Mouse (Mus musculus) right cerebral cortex, postnatal 36 days (tissue): Measurements from ENCODE around the gene Zfp423.
A peak's percentile ranks its signal among the peaks of the same experiment; 100 is the strongest.

Experiments
- DNase-seq, 2 experiments: peaks; one replicate each; pipeline ENCODE4 v3.0.0; 2022; ENCODE audit warnings: low spot score in 2 of 2, mixed read lengths in 1 of 2

The Zfp423 gene

GRCm38 (mm10) chr8:87837266-87837665 lies 122.1 kb downstream of the Zfp423 start:
- DNase-seq = no peak

GRCm38 (mm10) chr8:87836866-87837265 lies 122.5 kb downstream of the Zfp423 start:
- DNase-seq = peak; percentile 68 to 75

DNA sequence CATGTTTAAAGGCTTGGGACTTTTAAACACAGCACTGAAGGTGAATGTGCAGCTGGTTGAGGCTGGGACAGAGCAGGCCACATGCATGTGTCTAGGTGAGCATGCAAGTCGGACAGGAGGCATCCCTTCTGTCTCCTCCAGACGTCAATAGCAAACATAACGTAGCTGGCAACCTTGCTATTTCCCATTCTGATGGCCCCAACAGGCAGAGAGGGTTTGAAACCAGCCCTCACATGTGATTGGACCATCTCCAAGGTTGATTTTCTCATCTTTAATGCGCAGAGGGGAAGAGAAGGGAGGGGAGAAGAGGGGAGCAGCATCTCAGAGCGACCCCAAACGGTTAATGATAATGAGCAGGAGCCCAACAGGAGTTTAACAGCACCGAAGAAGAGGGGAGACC lies 123.5 kb downstream of the Zfp423 start:
- no peak for DNase-seq

DNA sequence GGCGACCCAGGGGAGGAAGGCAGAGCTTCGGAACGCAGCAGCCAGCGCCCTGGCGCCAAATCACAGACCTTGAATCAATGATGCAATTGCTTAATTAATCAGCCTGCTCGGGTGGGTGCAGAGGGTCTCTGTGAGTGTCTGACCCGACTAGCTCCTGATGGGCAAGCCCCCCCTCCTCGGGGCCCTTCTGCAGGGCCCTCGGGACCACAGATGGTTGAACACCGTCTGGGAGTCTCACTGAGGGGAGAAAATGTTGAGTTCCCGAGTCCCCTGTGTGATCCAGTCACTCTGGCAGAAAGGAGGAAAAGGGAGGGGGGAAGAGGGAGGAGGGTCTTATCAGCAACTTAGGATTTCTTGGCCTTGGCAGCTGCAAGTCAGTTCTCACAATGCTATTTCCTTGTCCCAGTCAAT lies 124.0 kb downstream of the Zfp423 start:
- DNase-seq = no peak

DNA sequence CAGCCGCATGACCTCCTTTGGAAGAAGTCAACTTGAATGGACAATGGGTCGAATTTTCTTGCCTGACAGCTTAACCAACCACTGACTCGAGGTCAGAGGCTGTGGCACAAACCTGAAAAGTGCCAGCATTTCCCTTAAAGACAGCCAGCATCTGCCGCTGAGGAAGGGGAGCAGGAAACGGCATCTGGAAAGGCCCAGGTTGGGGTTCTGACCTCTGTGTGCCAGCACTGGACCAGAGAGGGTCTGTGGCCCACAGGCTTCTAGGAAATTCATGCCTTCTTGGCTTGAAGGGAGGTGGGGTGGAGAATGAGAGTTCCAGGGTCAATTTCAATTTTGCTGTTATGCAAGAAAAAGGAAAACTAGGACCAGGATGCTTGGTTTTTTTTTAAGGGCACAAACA lies 124.7 kb downstream of the Zfp423 start:
- DNase-seq = no peak

GRCm38 (mm10) chr8:87833841-87834620 lies 125.4 kb downstream of the Zfp423 start:
- no peak for DNase-seq

DNA sequence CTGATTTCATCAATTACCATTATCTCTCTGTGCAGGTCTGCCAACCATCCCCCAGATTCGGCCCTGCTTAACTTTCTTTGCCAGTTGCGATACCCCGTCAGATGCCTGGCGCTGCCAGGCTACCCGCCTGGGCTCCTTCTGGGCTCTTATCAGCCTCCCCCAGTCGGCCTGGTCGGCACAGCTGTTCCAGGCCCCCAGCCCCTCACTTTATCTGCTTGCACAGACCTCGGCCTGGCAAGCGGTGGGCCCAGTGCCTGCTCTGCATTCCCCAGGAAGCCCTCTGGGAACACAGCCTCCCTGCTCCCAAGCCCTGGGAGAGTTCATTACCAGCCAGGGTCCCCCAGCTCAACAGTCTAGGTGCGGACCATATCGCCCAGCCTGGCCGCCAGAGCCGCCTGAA lies 126.1 kb downstream of the Zfp423 start:
- DNase-seq = no peak

- no peak for DNase-seq
These were observed 126.7 kb downstream of the Zfp423 start for GRCm38 (mm10) chr8:87832381-87833325.

GRCm38 (mm10) chr8:87831567-87831966 lies 127.8 kb downstream of the Zfp423 start:
- DNase-seq = no peak

- DNase-seq = no peak
These were observed 128.3 kb downstream of the Zfp423 start for GRCm38 (mm10) chr8:87831116-87831515.

DNA sequence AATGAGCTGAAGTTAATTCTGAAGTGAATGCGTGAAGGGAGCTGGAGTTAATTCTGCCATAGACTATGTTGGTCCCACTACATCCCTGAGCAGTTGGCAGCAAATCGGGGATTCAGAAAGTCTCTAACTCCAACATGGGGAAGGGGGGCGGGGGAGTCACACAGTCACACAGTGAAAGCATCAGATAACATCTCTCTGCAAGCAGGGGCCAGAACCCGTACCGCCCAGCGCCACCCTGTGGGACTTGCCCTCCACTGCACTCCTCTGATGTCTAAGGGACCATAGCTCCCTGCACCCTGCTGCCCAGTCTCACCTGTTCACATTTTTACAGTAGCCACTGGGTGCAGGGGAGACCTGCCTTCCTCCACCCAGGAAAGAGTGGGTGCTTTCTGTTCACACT lies 129.2 kb downstream of the Zfp423 start:
- DNase-seq = no peak

- DNase-seq = no peak
These were observed 133.3 kb downstream of the Zfp423 start for GRCm38 (mm10) chr8:87826013-87826660.

GRCm38 (mm10) chr8:87823172-87823571 lies 136.2 kb downstream of the Zfp423 start:
- DNase-seq = no peak

GRCm38 (mm10) chr8:87822690-87823089 lies 136.7 kb downstream of the Zfp423 start:
- no peak for DNase-seq

GRCm38 (mm10) chr8:87822175-87822574 lies 137.2 kb downstream of the Zfp423 start:
- DNase-seq = no peak

DNA sequence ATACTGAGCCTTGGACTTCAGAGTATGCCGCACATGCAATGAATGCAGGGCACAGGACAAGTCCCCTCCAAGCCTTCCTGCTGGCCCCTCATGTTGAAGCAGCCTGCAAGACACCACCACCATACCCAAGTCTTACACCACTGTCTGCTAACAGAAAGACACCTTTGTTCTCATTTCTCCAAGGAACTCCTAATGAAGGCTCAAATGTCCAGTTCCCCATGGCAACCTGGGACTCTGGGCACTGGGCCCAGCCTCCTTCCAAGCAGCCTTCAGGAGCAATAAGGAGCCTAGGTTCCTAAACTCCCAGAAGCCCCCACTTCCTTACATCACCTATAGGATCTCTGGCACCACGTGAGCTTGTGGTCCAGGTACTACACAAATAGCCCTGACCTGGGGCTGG lies 137.7 kb downstream of the Zfp423 start:
- no peak for DNase-seq

- DNase-seq = no peak
These were observed 140.1 kb downstream of the Zfp423 start for GRCm38 (mm10) chr8:87819263-87819662.

DNA sequence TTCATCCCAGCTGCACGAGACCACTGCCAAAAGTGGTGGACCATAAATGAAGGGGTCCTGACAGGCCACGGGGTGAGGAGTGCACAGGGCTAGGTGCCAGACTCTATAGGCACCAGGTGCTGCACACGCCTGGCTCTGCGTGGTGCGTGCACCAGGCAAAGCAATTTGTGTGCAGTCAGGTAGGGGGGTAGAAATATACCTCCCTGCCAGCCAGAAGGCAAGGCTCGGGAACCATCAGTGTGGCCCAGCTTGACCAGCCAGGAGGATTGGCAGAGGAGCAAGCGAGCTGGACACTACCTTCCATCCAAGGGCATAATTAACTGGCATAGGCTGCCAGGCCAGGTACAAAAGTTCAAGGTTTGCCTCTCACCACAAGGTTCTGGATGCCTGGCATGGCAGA lies 140.9 kb downstream of the Zfp423 start:
- no peak for DNase-seq

GRCm38 (mm10) chr8:87816141-87816540 lies 143.3 kb downstream of the Zfp423 start:
- DNase-seq = no peak

- DNase-seq = no peak
These were observed 146.7 kb downstream of the Zfp423 start for GRCm38 (mm10) chr8:87812661-87813060.

DNA sequence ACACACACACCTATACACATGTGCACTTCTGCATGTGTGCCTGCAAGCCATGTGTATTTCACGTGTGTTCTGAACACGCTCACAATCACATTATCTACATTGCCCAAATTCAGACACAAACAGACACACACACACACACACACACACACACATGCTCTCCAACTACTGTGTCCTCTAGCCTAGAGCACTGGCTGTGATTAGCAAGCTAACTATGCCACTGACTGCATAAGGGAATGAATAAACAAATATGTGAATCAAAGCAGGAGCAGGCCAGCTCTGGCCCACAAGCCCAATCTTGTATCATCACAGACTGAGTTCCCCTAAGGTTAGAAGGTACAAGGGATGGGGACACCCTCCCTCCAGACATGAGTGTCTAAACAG lies 147.3 kb downstream of the Zfp423 start:
- DNase-seq = no peak

GRCm38 (mm10) chr8:87811399-87812068 lies 147.9 kb downstream of the Zfp423 start:
- peak; percentile 68 to 83 for DNase-seq
